Mouse (Mus musculus): ENCODE results near the gene Lcat.

GRCm38 (mm10) chr8:105942542-105942941 is 640 bp downstream of the Lcat start:
- TF ChIP-seq EP300 (IDR thresholded peaks at IDR 0.05; ENCODE audit: insufficient read depth, low read depth, low read length) (no peak), POLR2A (IDR thresholded peaks at IDR 0.05; ENCODE audit: insufficient read depth, low read depth, low read length) (no peak)
